Mouse (Mus musculus) limb, embryonic 15.5 days (tissue): ENCODE measurements around the gene Map3k12. TPM values are rescaled to one million over a fixed set of nuclear protein-coding genes. Genes with fewer than 3 reads are reported as not detected.
A peak's percentile ranks its signal among the peaks of the same experiment; 100 is the strongest.

Experiments used
- ATAC-seq: fragments of 200-750 bp; cut with Nextera tagmentation; 2 replicates; pipeline ENCODE4 v1.8.0; 2017; ENCODE audit warnings: low read depth, moderate TSS enrichment; ENCODE audit not compliant: insufficient number of reproducible peaks, low FRiP score, low TSS enrichment
- H3K27ac ChIP-seq: fragments of 300-500 bp; sonication (generic); 2 replicates; pipeline ENCODE4 v1.5.1; 2015; ENCODE audit warnings: moderate library complexity, mild to moderate bottlenecking, inconsistent platforms
- H3K27me3 ChIP-seq: fragments of 300-500 bp; sonication (generic); 2 replicates; pipeline ENCODE4 v1.6.1; 2015; ENCODE audit warnings: inconsistent platforms
- H3K36me3 ChIP-seq: fragments of 300-500 bp; sonication (generic); 2 replicates; pipeline ENCODE4 v1.6.1; 2015; ENCODE audit warnings: inconsistent platforms
- H3K4me1 ChIP-seq: fragments of 300-500 bp; sonication (generic); 2 replicates; pipeline ENCODE4 v1.6.1; 2015; ENCODE audit warnings: inconsistent platforms
- H3K4me2 ChIP-seq: fragments of 300-500 bp; sonication (generic); 2 replicates; pipeline ENCODE4 v1.6.1; 2015; ENCODE audit warnings: mild to moderate bottlenecking, inconsistent platforms
- H3K4me3 ChIP-seq: fragments of 300-500 bp; sonication (generic); 2 replicates; pipeline ENCODE4 v1.5.1; 2015; ENCODE audit warnings: mild to moderate bottlenecking, inconsistent platforms
- H3K9ac ChIP-seq: fragments of 300-500 bp; sonication (generic); 2 replicates; pipeline ENCODE4 v1.6.1; 2015; ENCODE audit warnings: inconsistent platforms
- H3K9me3 ChIP-seq: fragments of 300-500 bp; sonication (generic); 2 replicates; pipeline ENCODE4 v1.6.1; 2016; ENCODE audit warnings: inconsistent platforms
- WGBS: fragments of 180-500 bp; shearing (Covaris S2); methylation state at CpG from one replicate; pipeline ENCODE4 v1.1.7; 2015; 5-methylcytosine and 5-hydroxymethylcytosine counted together
- polyA plus RNA-seq: library from polyadenylated mRNA; unstranded; fragments of >200 nt; fragmentation: Nextera tagmentation; extraction: Ambion mirVana; gene quantifications from 2 replicates; pipeline ENCODE4 v1.2.1, GENCODE M21; 2015

The Map3k12 gene
- 16.7 and 17.9 TPM in 2 replicates for polyA plus RNA-seq

DNA sequence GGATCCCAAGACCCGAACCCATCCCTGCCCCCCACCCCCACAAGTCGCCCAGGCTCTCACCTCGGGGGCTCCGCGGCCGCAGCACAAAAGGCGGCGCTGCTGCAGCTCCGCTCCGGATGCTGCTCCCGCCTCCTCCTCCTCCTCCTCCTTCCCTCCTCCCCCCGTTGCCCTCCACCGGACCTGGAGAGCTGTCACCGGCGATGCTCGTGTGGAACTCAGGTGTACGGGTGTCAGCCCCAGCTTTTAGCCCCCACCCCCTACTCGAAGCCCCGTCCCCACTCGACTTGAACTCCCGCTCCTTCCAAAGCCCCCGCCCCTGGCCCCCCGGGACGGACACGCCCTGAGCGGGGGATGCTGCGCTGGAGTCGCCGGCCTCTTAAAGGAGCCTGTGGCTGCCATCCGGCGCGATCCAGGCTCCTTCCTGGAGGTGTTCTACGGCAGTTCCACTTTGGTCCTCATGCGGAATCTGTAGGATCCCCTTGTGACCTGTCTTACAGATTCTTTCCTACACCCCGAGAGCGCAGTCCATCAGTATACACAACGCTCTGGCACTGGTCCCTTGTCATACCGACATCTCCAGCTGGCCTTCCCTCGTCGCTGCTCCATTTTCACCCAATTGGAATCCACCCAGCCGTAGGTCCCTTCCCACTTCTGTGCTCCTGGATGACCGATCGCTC, at the start of gene Map3k12:
Gene Map3k12, minus strand, starts transcription at position 337 of the 677 bp plus-strand sequence.
- WGBS = under 1% methylated on average over 43 of the region's 43 CpGs
- peak within 1 kb of the TSS; percentile 58 for H3K9ac ChIP-seq
- peaks cover 19% of the 10 kb centered on the region for H3K36me3 ChIP-seq
- H3K27ac ChIP-seq = peak within 1 kb of the TSS; percentile 100
- no peak for ATAC-seq
- H3K9me3 ChIP-seq = no peaks in the 10 kb centered on the region
- peak within 1 kb of the TSS; percentile 72 for H3K4me3 ChIP-seq
- no peaks in the 10 kb centered on the region for H3K27me3 ChIP-seq
- peaks cover 44% of the 10 kb centered on the region for H3K4me1 ChIP-seq
- peak within 1 kb of the TSS; percentile 92 for H3K4me2 ChIP-seq

DNA sequence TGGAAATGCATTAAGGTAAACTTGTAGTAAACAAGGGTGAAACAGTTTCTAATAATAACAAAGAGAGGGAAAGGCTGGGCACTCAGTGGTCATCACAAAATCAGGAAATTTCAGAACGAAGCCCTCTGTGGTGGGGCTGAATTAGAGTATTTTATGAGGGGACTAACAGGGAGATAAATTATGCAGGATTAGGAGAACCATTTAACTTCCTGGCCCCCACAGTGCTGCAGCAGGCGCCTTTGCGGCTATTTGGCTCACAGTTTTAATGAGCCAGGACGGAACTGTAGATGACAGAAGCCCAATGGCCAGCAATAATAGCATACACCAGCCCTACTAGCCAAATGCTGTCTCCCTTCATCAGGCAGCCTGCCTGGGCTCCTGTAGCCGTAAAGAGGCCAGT, 46.8 kb upstream of the Map3k12 start:
- 55% methylated on average over 5 of the region's 5 CpGs for WGBS
- ATAC-seq = no peak

DNA sequence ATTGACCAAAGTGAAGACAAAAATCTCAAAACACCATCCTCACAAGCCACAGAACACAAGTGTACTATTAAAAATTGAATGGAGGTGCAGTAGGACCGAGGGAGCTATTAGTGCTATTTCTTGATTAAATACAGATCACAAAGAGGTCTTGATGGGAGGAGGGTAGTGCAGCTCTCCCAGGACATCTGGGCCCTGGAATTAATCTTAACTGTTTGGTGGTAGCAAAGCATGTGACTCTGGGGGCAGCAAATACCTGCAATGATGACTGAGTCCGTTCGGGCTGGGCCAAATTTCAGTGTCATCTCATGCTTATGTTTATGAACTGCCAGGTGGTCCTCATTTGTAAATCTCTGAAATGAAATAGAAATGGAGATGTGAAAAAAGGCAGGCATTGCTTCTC, 46.2 kb upstream of the Map3k12 start:
- H3K27me3 ChIP-seq = no peaks in the 10 kb centered on the region
- H3K9me3 ChIP-seq = no peaks in the 10 kb centered on the region
- peaks cover 22% of the 10 kb centered on the region for H3K36me3 ChIP-seq
- H3K4me3 ChIP-seq = no peak overlapping the region
- no peak overlapping the region; the same call in 1 of the 2 replicates for H3K27ac ChIP-seq
- 55% methylated on average over 3 of the region's 3 CpGs for WGBS
- no peak overlapping the region for H3K4me2 ChIP-seq
- no peak overlapping the region for H3K9ac ChIP-seq
- no peak for ATAC-seq
- H3K4me1 ChIP-seq = no peaks in the 10 kb centered on the region

More for the DNA sequence above, 46.8 kb upstream of the Map3k12 start:
- Histone ChIP-seq H3K4me3 (no peak overlapping the region), H3K27ac (no peak overlapping the region), H3K4me1 (no peaks in the 10 kb centered on the region), H3K36me3 (peaks cover 22% of the 10 kb centered on the region), H3K9me3 (no peaks in the 10 kb centered on the region), H3K4me2 (no peak overlapping the region), H3K9ac (no peak overlapping the region), H3K27me3 (no peaks in the 10 kb centered on the region)

DNA sequence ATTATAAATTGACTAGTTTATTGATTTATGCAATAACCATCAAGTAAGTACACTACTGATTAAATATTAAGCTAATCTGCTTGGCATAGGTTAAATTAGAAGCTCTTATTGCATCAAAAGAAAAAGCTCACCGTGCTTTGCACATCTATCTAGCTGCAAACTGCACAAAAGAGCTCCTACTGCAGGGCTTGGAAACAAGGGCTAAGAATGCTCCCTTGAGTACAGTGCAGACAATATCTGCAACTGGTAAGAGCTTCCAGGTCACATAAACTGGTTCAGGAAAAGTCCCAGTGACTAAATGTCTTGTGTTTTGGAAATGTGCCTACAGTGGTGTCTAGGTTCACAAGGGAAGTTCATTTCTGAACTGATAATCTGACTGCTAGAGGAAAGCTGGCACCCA, 45.6 kb upstream of the Map3k12 start:
- no peak overlapping the region for H3K27ac ChIP-seq
- ATAC-seq = no peak
- H3K27me3 ChIP-seq = no peaks in the 10 kb centered on the region
- no peak overlapping the region for H3K4me3 ChIP-seq
- H3K9ac ChIP-seq = no peak overlapping the region
- WGBS = 90% methylated on average over 1 of the region's 1 CpGs
- no peaks in the 10 kb centered on the region for H3K9me3 ChIP-seq
- H3K36me3 ChIP-seq = peaks cover 22% of the 10 kb centered on the region
- no peaks in the 10 kb centered on the region for H3K4me1 ChIP-seq
- no peak overlapping the region for H3K4me2 ChIP-seq

DNA sequence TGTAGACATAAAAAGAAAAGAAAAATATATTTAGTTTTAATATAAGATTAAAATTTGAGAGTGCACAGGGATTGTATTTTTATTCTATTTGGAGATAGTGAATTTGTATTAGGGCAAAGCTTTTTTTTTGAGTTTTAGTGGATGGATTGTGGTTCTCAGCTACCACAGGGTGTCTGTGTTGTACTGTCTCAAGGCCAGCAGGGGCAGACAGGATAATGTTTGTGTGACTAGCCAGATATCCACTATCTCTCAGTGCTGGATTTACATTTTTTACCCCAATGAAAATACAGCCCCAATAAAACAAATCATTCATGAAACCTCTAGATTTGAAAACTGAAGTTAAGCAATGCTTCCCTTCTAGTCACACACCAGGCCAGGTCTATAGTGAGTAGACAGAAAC, 40.7 kb upstream of the Map3k12 start:
- peaks cover 55% of the 10 kb centered on the region for H3K36me3 ChIP-seq
- H3K9me3 ChIP-seq = no peaks in the 10 kb centered on the region
- no peaks in the 10 kb centered on the region for H3K4me1 ChIP-seq
- no peak overlapping the region for H3K4me2 ChIP-seq
- ATAC-seq = no peak
- no peak overlapping the region for H3K9ac ChIP-seq
- no peaks in the 10 kb centered on the region for H3K27me3 ChIP-seq
- H3K4me3 ChIP-seq = no peak overlapping the region
- H3K27ac ChIP-seq = no peak overlapping the region

DNA sequence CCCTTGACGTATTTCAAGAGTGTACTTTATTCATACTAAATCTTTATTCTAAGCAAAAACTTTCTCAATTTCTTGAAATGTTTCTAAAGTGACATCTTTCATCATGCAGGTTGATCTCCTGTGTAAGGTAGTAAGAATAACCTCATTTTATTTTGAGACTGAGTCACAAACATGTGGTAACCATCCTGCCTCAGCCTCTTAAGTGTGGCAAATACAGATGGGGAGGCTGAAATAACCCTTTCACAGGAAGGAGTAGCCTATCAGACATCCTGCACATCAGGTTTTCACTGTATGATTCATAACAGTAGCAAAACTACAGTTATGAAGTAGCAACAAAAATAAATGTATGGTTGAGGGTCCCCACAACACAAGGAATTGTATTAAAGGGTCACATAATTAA, 38.7 kb upstream of the Map3k12 start:
- H3K4me2 ChIP-seq = no peak overlapping the region
- H3K27me3 ChIP-seq = no peaks in the 10 kb centered on the region
- H3K4me1 ChIP-seq = no peaks in the 10 kb centered on the region
- no peak for ATAC-seq
- no peaks in the 10 kb centered on the region for H3K9me3 ChIP-seq
- H3K36me3 ChIP-seq = peaks cover 65% of the 10 kb centered on the region
- 92% methylated on average over 1 of the region's 1 CpGs for WGBS
- no peak overlapping the region for H3K27ac ChIP-seq
- no peak overlapping the region for H3K9ac ChIP-seq
- H3K4me3 ChIP-seq = no peak overlapping the region

DNA sequence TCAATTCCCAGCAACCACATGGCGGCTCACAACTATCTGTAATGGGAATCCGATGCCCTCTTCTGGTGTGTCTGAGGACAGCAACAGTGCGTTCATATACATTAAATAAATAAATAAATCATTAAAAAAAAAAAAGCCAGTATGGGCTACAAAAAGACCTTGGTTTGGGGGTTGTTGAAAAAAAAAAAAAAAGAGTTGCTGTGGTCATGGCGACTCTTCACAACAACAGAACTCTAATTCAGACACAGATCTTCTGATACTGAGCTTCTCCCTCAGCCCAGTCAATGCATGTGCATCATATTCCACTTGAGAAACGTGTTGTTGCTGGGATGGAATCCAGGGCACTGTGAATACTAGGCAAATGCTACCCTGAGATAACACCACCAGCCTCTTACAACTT, 35.7 kb upstream of the Map3k12 start:
- Histone ChIP-seq H3K4me1 (no peaks in the 10 kb centered on the region), H3K4me2 (no peak overlapping the region), H3K27ac (no peak overlapping the region), H3K4me3 (no peak overlapping the region), H3K9me3 (no peaks in the 10 kb centered on the region), H3K9ac (no peak overlapping the region), H3K36me3 (peaks cover 70% of the 10 kb centered on the region), H3K27me3 (no peaks in the 10 kb centered on the region)
- 92% methylated on average over 5 of the region's 5 CpGs for WGBS
- no peak for ATAC-seq

DNA sequence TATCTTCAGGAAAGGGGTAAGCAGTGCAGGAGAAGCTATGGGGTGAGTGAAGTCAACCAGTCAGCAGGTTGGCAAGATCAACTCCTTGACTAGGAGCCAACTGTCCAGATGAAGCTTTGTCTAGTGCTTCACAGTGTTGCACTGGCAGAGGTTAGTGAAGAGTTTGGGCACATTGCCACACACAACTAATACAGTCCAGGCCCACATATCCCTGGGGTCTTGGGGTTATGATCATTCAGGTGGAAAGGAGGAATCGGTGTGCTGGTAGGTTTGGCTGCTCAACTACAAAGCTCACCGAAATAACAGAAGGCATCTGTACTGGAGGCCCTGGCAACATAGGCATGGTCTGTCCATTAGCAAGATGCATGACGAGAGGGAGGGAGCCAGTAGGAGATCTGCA, 30.6 kb upstream of the Map3k12 start:
- Histone ChIP-seq H3K9me3 (no peaks in the 10 kb centered on the region), H3K4me2 (no peak overlapping the region), H3K27ac (no peak overlapping the region), H3K4me1 (no peaks in the 10 kb centered on the region), H3K9ac (no peak overlapping the region), H3K27me3 (no peaks in the 10 kb centered on the region), H3K36me3 (peaks cover 67% of the 10 kb centered on the region), H3K4me3 (no peak overlapping the region)
- no peak for ATAC-seq
- 88% methylated on average over 3 of the region's 3 CpGs for WGBS

DNA sequence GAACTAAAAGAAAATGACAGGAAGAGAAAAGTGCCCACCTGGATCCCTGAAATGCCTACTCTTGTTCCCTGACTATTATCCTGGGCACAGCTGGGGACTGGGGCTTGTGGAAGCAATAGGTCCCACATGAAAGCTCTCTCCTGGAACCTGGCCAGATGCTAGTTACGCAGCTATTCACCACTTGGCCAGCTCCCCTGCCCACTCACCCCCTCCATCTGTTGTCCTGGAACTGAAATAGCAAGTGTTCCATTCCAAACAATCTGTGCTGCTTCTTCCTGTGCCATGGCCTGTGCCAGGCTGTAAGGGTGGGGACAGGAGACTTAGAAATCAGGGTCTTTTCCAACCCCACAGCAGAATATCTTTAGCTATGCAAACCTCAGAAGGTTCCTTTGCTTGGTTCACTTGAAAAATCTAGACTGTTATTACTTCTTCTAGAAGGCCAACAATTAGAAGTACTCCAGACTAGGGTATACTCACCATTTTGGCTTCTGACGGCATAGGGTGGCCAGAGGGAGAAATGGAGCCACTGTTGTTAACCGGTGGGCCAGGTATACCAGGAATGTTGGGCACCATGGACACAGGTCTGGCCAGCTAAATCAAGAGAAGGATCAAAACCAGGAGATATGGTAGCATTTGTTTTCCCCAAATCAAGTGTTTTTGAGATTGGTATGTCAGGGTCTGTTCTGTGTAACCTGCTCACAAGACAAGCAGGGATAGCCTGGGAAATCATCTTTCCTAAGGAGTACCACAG, 30.0 kb upstream of the Map3k12 start:
- ATAC-seq = no peak
- no peak overlapping the region for H3K9ac ChIP-seq
- H3K27me3 ChIP-seq = no peaks in the 10 kb centered on the region
- H3K4me3 ChIP-seq = no peak overlapping the region
- H3K9me3 ChIP-seq = no peaks in the 10 kb centered on the region
- peaks cover 67% of the 10 kb centered on the region for H3K36me3 ChIP-seq
- no peak overlapping the region for H3K27ac ChIP-seq
- whole genome bisulfite sequencing = 70% methylated on average over 3 of the region's 3 CpGs
- H3K4me1 ChIP-seq = no peaks in the 10 kb centered on the region
- no peak overlapping the region for H3K4me2 ChIP-seq

DNA sequence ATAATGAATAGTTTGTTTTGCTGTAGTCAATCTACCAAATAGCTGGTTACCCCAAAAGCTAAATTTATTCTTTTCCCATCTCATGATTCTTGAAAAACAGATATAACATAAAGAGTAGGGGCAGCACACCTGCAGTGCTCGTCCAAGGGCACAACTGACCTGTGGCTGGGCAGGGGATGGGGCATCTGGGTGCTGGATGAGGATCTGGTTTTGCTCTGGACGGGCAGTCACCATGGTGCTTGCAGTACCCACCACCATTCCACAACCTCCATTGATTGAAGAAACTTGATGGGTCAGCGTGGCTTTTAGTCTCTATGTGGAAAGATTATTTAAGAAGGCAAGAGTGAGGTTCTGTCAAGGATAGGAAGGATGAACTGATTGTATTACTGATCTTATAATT, 29.4 kb upstream of the Map3k12 start:
- ATAC-seq = no peak
- no peak overlapping the region for H3K4me3 ChIP-seq
- 91% methylated on average over 3 of the region's 3 CpGs for WGBS
- no peaks in the 10 kb centered on the region for H3K4me1 ChIP-seq
- H3K9me3 ChIP-seq = no peaks in the 10 kb centered on the region
- no peak overlapping the region for H3K9ac ChIP-seq
- H3K27ac ChIP-seq = no peak overlapping the region
- H3K36me3 ChIP-seq = peaks cover 66% of the 10 kb centered on the region
- no peak overlapping the region for H3K4me2 ChIP-seq
- no peaks in the 10 kb centered on the region for H3K27me3 ChIP-seq

DNA sequence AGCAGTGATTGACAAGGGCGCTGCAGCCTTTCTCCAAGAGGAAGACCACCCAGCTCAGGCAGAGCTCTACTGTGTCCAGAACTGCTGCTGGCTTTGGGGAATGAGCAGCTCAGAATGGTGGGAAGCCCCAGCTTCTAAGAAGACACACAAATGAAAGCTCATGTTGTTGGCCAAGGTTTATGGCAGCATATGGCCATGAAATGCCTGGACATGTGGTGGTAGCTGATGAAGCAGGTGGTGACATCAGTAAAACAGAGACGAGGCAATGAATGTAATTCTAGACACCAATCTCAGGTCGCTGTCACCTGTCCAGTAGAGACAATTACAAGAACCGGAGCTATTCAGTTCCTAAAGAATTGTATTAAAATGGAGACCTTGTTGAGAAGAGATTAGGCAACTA, 27.9 kb upstream of the Map3k12 start:
- ATAC-seq = no peak
- Histone ChIP-seq H3K4me1 (no peaks in the 10 kb centered on the region), H3K27ac (no peak overlapping the region), H3K4me2 (no peak overlapping the region), H3K4me3 (no peak overlapping the region), H3K9ac (no peak overlapping the region), H3K36me3 (peaks cover 76% of the 10 kb centered on the region), H3K27me3 (no peaks in the 10 kb centered on the region), H3K9me3 (no peaks in the 10 kb centered on the region)
- 92% methylated on average over 4 of the region's 4 CpGs for WGBS

DNA sequence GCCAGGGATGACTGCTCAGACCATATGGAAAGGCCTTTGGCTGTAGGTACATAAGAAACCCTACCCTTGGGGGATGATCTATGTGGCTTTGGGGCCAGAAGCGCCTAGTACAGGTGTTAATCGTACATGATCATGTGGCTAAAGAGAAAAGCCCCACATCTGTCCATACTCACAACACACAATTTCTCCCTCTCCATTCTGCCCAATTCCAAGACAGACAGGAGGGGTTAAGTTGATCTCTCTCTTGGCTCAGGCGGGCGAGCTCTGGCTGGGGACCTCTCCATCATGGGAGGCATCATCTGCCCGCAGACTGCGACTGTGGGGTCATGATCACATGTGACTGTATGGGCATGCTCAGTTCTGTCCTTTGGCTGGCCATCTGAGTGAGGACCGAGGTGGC, 17.1 kb upstream of the Map3k12 start:
- H3K4me2 ChIP-seq = no peak overlapping the region
- no peaks in the 10 kb centered on the region for H3K9me3 ChIP-seq
- peaks cover 74% of the 10 kb centered on the region for H3K36me3 ChIP-seq
- H3K27me3 ChIP-seq = no peaks in the 10 kb centered on the region
- H3K27ac ChIP-seq = no peak overlapping the region
- H3K4me1 ChIP-seq = no peaks in the 10 kb centered on the region
- WGBS = 88% methylated on average over 7 of the region's 7 CpGs
- H3K4me3 ChIP-seq = no peak overlapping the region
- H3K9ac ChIP-seq = no peak overlapping the region
- ATAC-seq = no peak
